Mouse (Mus musculus) Patski (cell line): ENCODE data around the gene Pdcd11. TPM values are rescaled to one million over a fixed set of nuclear protein-coding genes. Genes with fewer than 3 reads are reported as not detected.

Source experiments
- ATAC-seq: fragments of 100-300 bp; one replicate; pipeline ENCODE4 v1.8.0; 2021
- CTCF ChIA-PET: fragments of 350-600 bp; sonication (Branson Sonifier 250); formaldehyde crosslinking; loops from one replicate; lab custom pipeline; 2022; ENCODE audit warnings: inconsistent platforms; lab: Charles Lee
- POLR2A ChIA-PET: fragments of 350-600 bp; sonication (Branson Sonifier 250); formaldehyde crosslinking; loops from one replicate; lab custom pipeline; 2022; ENCODE audit warnings: antibody characterized with exemption, inconsistent platforms; lab: Charles Lee
- DNase-seq: peaks from one replicate; pipeline ENCODE4 v3.0.0-alpha.2; 2011; ENCODE audit warnings: low read depth, low spot score
- H3K27me3 ChIP-seq: fragments of 371-371 bp; one replicate; pipeline ENCODE4 v1.5.1; 2021
- CTCF ChIP-seq: fragments of 100-300 bp; IDR thresholded peaks from one replicate; pipeline ENCODE4 v1.5.1; 2021
- in situ Hi-C: fragments of 300-500 bp; cut with MboI; formaldehyde crosslinking; loops from 3 replicates; pipeline ENCODE4 v1.11.1; 2018; ENCODE audit warnings: low pct_unique_long_range_greater_than_20kb, mixed read lengths
- polyA plus RNA-seq: library from polyadenylated mRNA; unstranded; gene quantifications from one replicate; pipeline ENCODE4 v1.2.3, GENCODE M21; 2021

Pdcd11 gene
- polyA plus RNA-seq, 1 experiment from 2014 or later: 29.3 TPM

DNA sequence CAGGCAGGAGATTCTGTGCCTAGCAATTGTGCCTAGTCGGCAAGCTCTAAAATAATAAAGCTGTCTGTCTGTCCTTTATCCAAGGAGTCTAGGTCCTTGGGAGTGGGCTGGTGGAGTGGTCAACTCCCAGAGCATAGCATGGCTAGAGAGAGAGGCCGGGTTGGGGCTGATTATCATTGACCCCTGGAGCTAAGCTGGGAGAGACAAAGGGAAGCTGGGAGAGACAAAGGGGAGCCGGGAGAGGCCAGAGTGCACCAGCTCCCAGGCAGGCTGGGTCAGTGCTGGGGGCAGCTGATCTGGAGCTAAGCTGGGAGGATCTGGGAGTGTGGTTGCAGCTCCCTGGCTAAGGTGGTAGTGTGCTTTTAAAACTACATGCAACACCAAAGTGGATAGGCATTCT is 76.2 kb downstream of the Pdcd11 start:
- CTCF ChIA-PET: interaction anchor here (1.0 to 6.4 kb wide), 4 partner anchors 9 to 46 kb away, joined by 3 to 46 read pairs (median 10); no protein-coding TSS in a partner anchor
- POLR2A ChIA-PET: no interaction called here
- DNase-seq: no peak
- no peak for TF ChIP-seq CTCF
- no peaks in the 10 kb centered on the region for H3K27me3 ChIP-seq
- in situ Hi-C loops: loop anchor here (5.0 kb wide), 1 partner anchor 44 kb away; no protein-coding TSS in a partner anchor
- no peak for ATAC-seq

GRCm38 (mm10) chr19:47167617-47168214 is 77.1 kb downstream of the Pdcd11 start:
- CTCF ChIA-PET: interaction anchor here (0.9 to 6.4 kb wide), 15 partner anchors 11 to 105 kb away, joined by 3 to 46 read pairs (median 6); no protein-coding TSS in a partner anchor

GRCm38 (mm10) chr19:47168223-47168622 is 77.7 kb downstream of the Pdcd11 start:
- ChIA-PET CTCF (interaction anchor here (0.7 to 6.4 kb wide), 26 partner anchors 9 to 476 kb away, joined by 3 to 46 read pairs (median 5); partner anchors contain the start of gene Calhm2), POLR2A (interaction anchor here (1.4 kb wide), 1 partner anchor 43 kb away, joined by 3 read pairs; no protein-coding TSS in a partner anchor)
- peaks cover 9% of the 10 kb centered on the region for H3K27me3 ChIP-seq
- ATAC-seq (no peak), DNase-seq (no peak)
- in situ Hi-C loops: loop anchor here (5.0 kb wide), 1 partner anchor 46 kb away; no protein-coding TSS in a partner anchor
- peak; percentile 86 for TF ChIP-seq CTCF

More at GRCm38 (mm10) chr19:47167617-47168214, 77.1 kb downstream of the Pdcd11 start:
- POLR2A ChIA-PET: interaction anchor here (1.4 kb wide), 1 partner anchor 43 kb away, joined by 3 read pairs; no protein-coding TSS in a partner anchor
- ATAC-seq (no peak), DNase-seq (no peak)
- H3K27me3 ChIP-seq: peaks cover 4% of the 10 kb centered on the region
- in situ Hi-C loops: loop anchor here (5.0 kb wide), 1 partner anchor 45 kb away; no protein-coding TSS in a partner anchor
- no peak for TF ChIP-seq CTCF

- ATAC-seq: peak; percentile 77
- ChIA-PET CTCF (interaction anchor here (0.7 to 6.4 kb wide), 26 partner anchors 10 to 500 kb away, joined by 3 to 46 read pairs (median 5); partner anchors contain the start of gene Calhm2), POLR2A (interaction anchor here (1.4 kb wide), 1 partner anchor 44 kb away, joined by 3 read pairs; no protein-coding TSS in a partner anchor)
- TF ChIP-seq CTCF: peak; percentile 87
- DNase-seq: no peak
- in situ Hi-C loops: loop anchor here (5.0 kb wide), 1 partner anchor 47 kb away; no protein-coding TSS in a partner anchor
- H3K27me3 ChIP-seq: peaks cover 13% of the 10 kb centered on the region
Measured at GRCm38 (mm10) chr19:47168793-47169412, 78.3 kb downstream of the Pdcd11 start.

DNA sequence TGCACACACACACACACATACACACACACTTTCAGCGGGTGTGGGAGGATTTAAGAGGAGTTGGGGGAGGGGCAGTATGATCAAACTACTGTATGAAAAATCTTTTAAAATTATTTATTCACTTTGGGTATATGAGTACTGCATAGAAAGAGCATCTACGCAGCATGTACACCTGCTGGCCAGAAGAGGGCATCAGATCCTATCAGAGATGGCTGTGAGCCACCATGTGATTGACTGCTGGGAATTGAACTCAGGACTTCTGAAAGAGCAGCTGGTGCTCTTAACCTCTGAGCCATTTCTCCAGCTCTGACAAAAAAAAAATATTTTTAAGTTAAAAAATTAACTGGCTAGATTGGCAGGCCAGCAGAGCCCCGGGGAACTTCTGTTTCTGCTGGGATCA is 83.9 kb downstream of the Pdcd11 start:
- ChIA-PET CTCF (interaction anchor here (0.6 to 1.3 kb wide), 7 partner anchors 12 to 168 kb away, joined by 3 to 4 read pairs (median 3); no protein-coding TSS in a partner anchor), POLR2A (no interaction called here)
- peak; percentile 79 for TF ChIP-seq CTCF

GRCm38 (mm10) chr19:47175472-47175871 is 84.9 kb downstream of the Pdcd11 start:
- POLR2A ChIA-PET: no interaction called here
- peak; percentile 57 for TF ChIP-seq CTCF
- in situ Hi-C loops: loop anchor here (5.0 kb wide), 2 partner anchors 82 to 157 kb away; no protein-coding TSS in a partner anchor

More for the DNA sequence above, 83.9 kb downstream of the Pdcd11 start:
- DNase-seq (no peak), ATAC-seq (no peak)
- H3K27me3 ChIP-seq: peaks cover 30% of the 10 kb centered on the region
- in situ Hi-C loops: no loop called here

DNA sequence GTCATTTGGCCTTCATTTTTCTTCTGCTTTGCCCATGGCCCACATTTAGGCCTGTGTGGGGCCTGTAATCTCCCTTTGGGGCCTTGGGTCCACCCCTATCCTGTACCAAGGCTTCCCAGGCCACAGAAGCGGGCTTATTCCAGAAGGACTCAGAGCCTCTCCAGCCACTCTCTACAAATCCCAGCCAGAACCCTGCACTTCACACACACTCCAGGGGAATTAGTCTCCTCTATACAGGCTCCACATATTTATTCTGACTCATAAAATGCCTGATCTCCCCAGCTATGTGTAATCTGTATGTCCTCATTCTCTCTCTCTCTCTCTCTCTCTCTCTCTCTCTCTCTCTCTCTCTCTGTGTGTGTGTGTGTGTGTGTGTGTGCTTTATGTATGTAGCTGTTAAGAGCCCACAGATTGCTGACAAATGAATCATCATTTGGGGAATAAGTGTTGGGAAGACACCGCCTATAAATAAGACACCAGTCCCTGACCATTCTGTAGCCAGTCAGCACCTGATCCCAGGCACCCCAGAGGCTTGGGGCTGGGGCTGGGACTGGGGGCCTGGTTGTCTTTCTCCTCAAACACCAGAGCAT is 86.4 kb downstream of the Pdcd11 start:
- TF ChIP-seq CTCF: no peak
- DNase-seq: no peak
- peak; percentile 45 for ATAC-seq
- in situ Hi-C loops: loop anchor here (5.0 kb wide), 2 partner anchors 80 to 155 kb away; no protein-coding TSS in a partner anchor
- POLR2A ChIA-PET: interaction anchor here (0.6 to 1.0 kb wide), 3 partner anchors 84 to 250 kb away, joined by 3 to 5 read pairs (median 3); no protein-coding TSS in a partner anchor
- H3K27me3 ChIP-seq: peaks cover 52% of the 10 kb centered on the region
- CTCF ChIA-PET: interaction anchor here (1.2 to 1.5 kb wide), 4 partner anchors 83 to 179 kb away, joined by 3 to 5 read pairs (median 4); no protein-coding TSS in a partner anchor

More at GRCm38 (mm10) chr19:47175472-47175871, 84.9 kb downstream of the Pdcd11 start:
- peaks cover 40% of the 10 kb centered on the region for H3K27me3 ChIP-seq
- no peak for DNase-seq
- CTCF ChIA-PET: interaction anchor here (0.9 to 1.3 kb wide), 6 partner anchors 9 to 167 kb away, joined by 3 to 4 read pairs (median 3); no protein-coding TSS in a partner anchor
- ATAC-seq: no peak

DNA sequence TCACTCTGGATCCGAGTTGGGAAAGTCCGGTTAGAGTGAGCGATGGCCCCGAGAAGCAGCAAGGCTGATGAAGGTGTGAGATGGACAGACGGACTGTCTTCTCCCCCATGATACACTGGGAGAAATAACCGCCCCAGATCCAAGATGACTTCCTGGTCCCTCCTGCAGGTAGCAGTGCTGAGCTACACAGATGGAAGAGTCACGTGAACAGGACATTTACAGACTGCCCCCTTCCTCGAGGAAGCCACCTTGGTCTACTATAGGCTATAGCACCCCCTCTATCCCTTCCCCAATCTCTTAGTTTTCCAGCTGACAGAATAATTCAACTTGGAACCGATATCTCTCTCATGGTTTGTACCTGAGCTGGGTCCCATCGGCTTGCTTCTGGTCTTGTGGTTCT is 87.4 kb downstream of the Pdcd11 start:
- no peak for DNase-seq
- CTCF ChIA-PET: interaction anchor here (1.4 to 1.5 kb wide), 2 partner anchors 82 to 85 kb away, joined by 4 to 5 read pairs; no protein-coding TSS in a partner anchor
- POLR2A ChIA-PET: interaction anchor here (1.0 kb wide), 1 partner anchor 83 kb away, joined by 3 read pairs; no protein-coding TSS in a partner anchor
- no peak for ATAC-seq
- TF ChIP-seq CTCF: no peak
- H3K27me3 ChIP-seq: peaks cover 50% of the 10 kb centered on the region
- in situ Hi-C loops: loop anchor here (5.0 kb wide), 2 partner anchors 79 to 154 kb away; no protein-coding TSS in a partner anchor

- ChIA-PET POLR2A (no interaction called here), CTCF (interaction anchor here (1.4 to 1.5 kb wide), 2 partner anchors 81 to 85 kb away, joined by 4 to 5 read pairs; no protein-coding TSS in a partner anchor)
- TF ChIP-seq CTCF: no peak
- DNase-seq (no peak), ATAC-seq (no peak)
- peaks cover 48% of the 10 kb centered on the region for H3K27me3 ChIP-seq
- in situ Hi-C loops: loop anchor here (5.0 kb wide), 2 partner anchors 79 to 154 kb away; no protein-coding TSS in a partner anchor
Measured at GRCm38 (mm10) chr19:47178431-47179271, 88.1 kb downstream of the Pdcd11 start, which contains the start of gene Neurl1a. Gene Neurl1a, plus strand, starts transcription at chr19:47178820.
